15 mouse cellular contexts compared by ENCODE assay signal in the genomic region with DNA sequence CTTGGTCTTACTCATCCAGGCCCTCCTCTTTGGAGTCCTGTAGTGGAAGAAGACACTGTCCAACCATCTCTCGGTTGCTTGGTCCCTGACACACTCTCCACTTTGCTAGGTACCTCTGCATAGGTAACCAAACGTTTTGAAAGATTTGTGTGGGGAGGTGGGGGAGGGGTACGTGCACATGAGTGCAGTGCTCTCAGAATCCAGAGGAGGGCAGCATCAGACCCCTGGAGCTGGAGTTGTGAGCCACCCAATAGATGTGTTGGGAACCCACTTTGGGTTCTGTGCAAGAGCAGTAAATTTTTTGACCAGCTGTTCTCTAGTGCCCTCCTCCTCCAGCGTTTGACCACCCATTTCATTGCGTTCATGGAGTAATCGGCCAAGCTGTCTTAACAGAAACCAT.
DNase-seq lines count a peak whose midpoint lies in the region; ATAC-seq and TF ChIP-seq lines count a peak whose summit lies in the region.
"Had no signal": no experiment of that assay in that cellular context is flagged by ENCODE, and none has a peak within 500 bp of the region (broad histone marks: within the 10 kb centered on the region; RNA-seq: fewer than 3 reads in every experiment).

No protein-coding gene starts in this region.

- no peaks in the 10 kb centered on the region for H3K36me3 ChIP-seq in hindbrain, embryonic 11.5 days (ENCODE audit: control insufficient read depth, insufficient read depth, low read length)
- H3K36me3 ChIP-seq in hindbrain, embryonic 12.5 days = no peaks in the 10 kb centered on the region
- H3K36me3 ChIP-seq in liver, postnatal 0 days (replicated peaks; ENCODE audit: insufficient read depth, low read length) = no peaks in the 10 kb centered on the region
- H3K36me3 ChIP-seq: embryonic facial prominence, embryonic 10.5 days; intestine, embryonic 15.5 days had no signal

- no peak for TF ChIP-seq POLR2A in brain, embryonic 14.5 days (IDR thresholded peaks at IDR 0.05; ENCODE audit: borderline replicate concordance, extremely low read depth, insufficient read depth, insufficient read length, poor library complexity, severe bottlenecking)

- no peak for TF ChIP-seq EP300 in liver, postnatal 0 days (IDR thresholded peaks at IDR 0.05; ENCODE audit: low read depth)

- DNase-seq in hindbrain, embryonic 11.5 days (ENCODE audit: low spot score) = peak; percentile 15
- DNase-seq in liver, postnatal 0 days = no peak
- DNase-seq in liver (no peak), ES-CJ7 (ENCODE audit: low read depth, low spot score) (peak; percentile 54)
- no peak for DNase-seq in brain, embryonic 14.5 days (ENCODE audit: low read depth)
- no peak for DNase-seq in layer of hippocampus, adult 18-20 months (ENCODE audit: low spot score in 2 of 2)
- DNase-seq: cerebellum, adult 11-12 months; gastrocnemius, postnatal 25 days; right cerebral cortex, postnatal 4 days had no signal

- H3K27ac ChIP-seq in hindbrain, embryonic 11.5 days (ENCODE audit: low read depth, low read length) = no peak overlapping the region
- H3K27ac ChIP-seq in hindbrain, embryonic 12.5 days = no peak overlapping the region
- no peak overlapping the region for H3K27ac ChIP-seq in liver, postnatal 0 days (ENCODE audit: low read depth)
- H3K27ac ChIP-seq: embryonic facial prominence, embryonic 10.5 days; intestine, embryonic 15.5 days had no signal

- no peaks in the 10 kb centered on the region for H3K9me3 ChIP-seq in hindbrain, embryonic 11.5 days (ENCODE audit: control insufficient read depth, low read length)
- H3K9me3 ChIP-seq in hindbrain, embryonic 12.5 days (replicated peaks) = no peaks in the 10 kb centered on the region
- H3K9me3 ChIP-seq in liver, postnatal 0 days (ENCODE audit: low read length) = no peaks in the 10 kb centered on the region
- H3K9me3 ChIP-seq: embryonic facial prominence, embryonic 10.5 days; intestine, embryonic 15.5 days had no signal

- ATAC-seq in hindbrain, embryonic 11.5 days (ENCODE audit: low FRiP score) = no peak
- ATAC-seq in hindbrain, embryonic 12.5 days (ENCODE audit: low FRiP score) = no peak
- no peak for ATAC-seq in liver, postnatal 0 days
- ATAC-seq: CD4-positive, CD25-positive, alpha-beta regulatory T cell, adult 4 months; forebrain, embryonic 16.5 days; intestine, embryonic 15.5 days had no signal

- no peaks in the 10 kb centered on the region for H3K27me3 ChIP-seq in hindbrain, embryonic 11.5 days (ENCODE audit: control insufficient read depth, insufficient read depth, low read length)
- H3K27me3 ChIP-seq in hindbrain, embryonic 12.5 days = no peaks in the 10 kb centered on the region
- H3K27me3 ChIP-seq in liver, postnatal 0 days (ENCODE audit: insufficient read depth, low read length) = no peaks in the 10 kb centered on the region
- H3K27me3 ChIP-seq: intestine, embryonic 15.5 days had no signal

- 67% methylated on average over 6 of the region's 6 CpGs for WGBS in hindbrain, embryonic 11.5 days
- 79% methylated on average over 6 of the region's 6 CpGs for WGBS in hindbrain, embryonic 12.5 days
- 53% methylated on average over 6 of the region's 6 CpGs for WGBS in liver, postnatal 0 days (ENCODE audit: insufficient replicate concordance)

- H3K4me1 ChIP-seq in hindbrain, embryonic 11.5 days (replicated peaks; ENCODE audit: control insufficient read depth, insufficient read depth, low read length) = no peaks in the 10 kb centered on the region
- H3K4me1 ChIP-seq in hindbrain, embryonic 12.5 days = no peaks in the 10 kb centered on the region
- no peaks in the 10 kb centered on the region for H3K4me1 ChIP-seq in liver, postnatal 0 days (ENCODE audit: insufficient read depth)
- H3K4me1 ChIP-seq: embryonic facial prominence, embryonic 10.5 days; intestine, embryonic 15.5 days had no signal

- TF ChIP-seq CTCF in liver, postnatal 0 days (IDR thresholded peaks at IDR 0.05; ENCODE audit: low read depth) = peak; percentile 23; the same call in 1 of the 2 replicates
- peak; percentile 40; the same call in 1 of the 2 replicates for TF ChIP-seq CTCF in brain, embryonic 14.5 days (IDR thresholded peaks at IDR 0.05; ENCODE audit: borderline replicate concordance, extremely low read depth, insufficient read depth, insufficient read length)

- H3K9ac ChIP-seq in hindbrain, embryonic 11.5 days (ENCODE audit: low read depth, low read length) = no peak overlapping the region
- H3K9ac ChIP-seq in hindbrain, embryonic 12.5 days = no peak overlapping the region
- no peak overlapping the region for H3K9ac ChIP-seq in liver, postnatal 0 days (replicated peaks)
- H3K9ac ChIP-seq: intestine, embryonic 15.5 days had no signal

- no peak overlapping the region for H3K4me3 ChIP-seq in hindbrain, embryonic 11.5 days (ENCODE audit: low read depth, low read length)
- H3K4me3 ChIP-seq in hindbrain, embryonic 12.5 days = no peak overlapping the region
- no peak overlapping the region for H3K4me3 ChIP-seq in liver, postnatal 0 days (ENCODE audit: low read depth, low read length)
- H3K4me3 ChIP-seq: embryonic facial prominence, embryonic 10.5 days; intestine, embryonic 15.5 days had no signal

- no peak overlapping the region for H3K4me2 ChIP-seq in hindbrain, embryonic 11.5 days (replicated peaks; ENCODE audit: low read depth, low read length)
- H3K4me2 ChIP-seq in hindbrain, embryonic 12.5 days (replicated peaks) = no peak overlapping the region
- H3K4me2 ChIP-seq in liver, postnatal 0 days (ENCODE audit: low read depth, low read length) = no peak overlapping the region
- H3K4me2 ChIP-seq: heart, embryonic 11.5 days; intestine, embryonic 15.5 days had no signal

Comparison
In these comparisons a context has a peak if more than half of its experiments do, and no peak if none do; other contexts are left out.
1. DNase-seq: peak in hindbrain, embryonic 11.5 days (single experiment) and ES-CJ7 (single experiment); none in liver, postnatal 0 days (single experiment), liver (single experiment), brain, embryonic 14.5 days (single experiment) and layer of hippocampus, adult 18-20 months (0 of 2).